Mouse (Mus musculus): ENCODE data around the gene Bpifa5.
A peak's percentile ranks its signal among the peaks of the same experiment; 100 is the strongest.

Gene Bpifa5

DNA sequence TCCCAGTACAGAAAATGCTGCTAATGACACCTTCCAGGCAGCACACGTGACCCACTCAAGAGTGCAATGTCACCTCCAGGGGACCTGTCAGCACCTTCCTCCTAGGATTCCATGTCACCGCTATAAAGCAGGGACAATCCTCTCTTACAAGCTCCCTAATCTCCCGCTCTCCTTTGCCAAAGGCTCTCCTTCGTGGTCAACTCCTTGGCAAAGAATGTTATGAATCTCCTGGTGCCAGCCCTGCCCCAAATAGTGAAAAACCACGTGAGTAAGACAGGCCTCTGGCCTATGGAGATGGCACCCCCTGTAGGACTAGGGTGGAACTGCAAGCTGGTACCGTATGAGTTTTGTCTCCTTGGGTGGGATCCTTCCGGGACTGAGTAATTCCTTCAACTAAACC is 44.5 kb downstream of the Bpifa5 start:
- no peak for DNase-seq (ENCODE audit: extremely low spot score)

DNA sequence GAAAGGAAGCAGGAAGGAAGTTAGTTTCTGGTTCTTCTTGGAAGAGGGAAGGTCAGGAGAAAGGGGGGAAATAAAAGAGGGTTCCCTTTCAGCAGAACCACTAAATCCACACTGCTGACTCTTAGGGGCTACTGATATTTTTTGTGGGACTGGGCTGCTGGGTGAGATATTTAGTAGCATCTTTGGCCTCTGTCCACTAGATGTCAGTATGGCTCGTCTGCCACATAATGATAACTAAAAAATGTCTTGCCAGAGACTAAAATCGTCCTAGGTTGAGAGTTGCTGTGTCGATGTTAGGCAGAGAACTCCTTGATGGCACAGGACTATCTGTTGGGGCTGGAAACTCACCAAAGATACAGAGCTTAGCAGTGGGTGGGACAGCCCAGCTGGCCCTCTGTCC is 46.7 kb downstream of the Bpifa5 start:
- peak; percentile 22 for DNase-seq (ENCODE audit: extremely low spot score)

DNA sequence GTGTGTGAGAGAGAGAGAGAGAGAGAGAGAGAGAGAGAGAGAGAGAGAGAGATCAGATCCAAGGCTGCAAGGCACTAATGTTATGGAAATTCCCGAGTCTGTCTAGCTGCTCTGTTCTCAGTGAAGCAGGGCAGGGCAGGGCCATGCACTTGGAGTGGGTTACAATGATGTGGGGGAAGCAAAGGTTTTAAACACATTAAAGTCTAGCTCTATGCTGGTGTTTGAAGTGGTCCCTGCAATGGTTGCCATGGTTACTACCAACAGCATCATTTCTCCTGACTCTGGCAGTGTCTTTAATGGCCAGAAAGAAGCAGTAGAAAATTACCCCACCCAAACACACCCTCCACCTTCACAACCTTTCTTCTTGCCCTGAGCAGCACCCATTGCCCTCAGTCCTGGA is 48.7 kb downstream of the Bpifa5 start:
- DNase-seq (ENCODE audit: extremely low spot score) = no peak

DNA sequence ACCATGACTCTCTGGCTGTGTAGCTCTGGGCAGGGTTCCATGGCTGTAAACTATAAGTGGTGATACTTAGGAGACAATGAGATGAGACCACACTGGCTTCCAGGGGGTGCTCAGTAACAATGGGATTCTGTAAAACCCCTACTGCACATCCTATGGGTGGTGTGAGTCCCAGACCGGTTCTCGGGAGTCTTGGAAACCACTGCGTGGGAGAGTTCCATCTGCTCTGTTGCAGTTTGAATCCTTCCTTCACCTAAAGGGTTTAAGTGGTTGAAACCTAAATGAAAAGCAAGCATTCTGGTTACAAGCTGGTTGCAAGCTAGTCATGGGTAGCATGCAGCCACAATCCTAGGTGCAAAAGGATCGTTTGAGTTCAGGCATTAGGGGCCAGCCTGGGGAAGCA is 49.5 kb downstream of the Bpifa5 start:
- no peak for DNase-seq (ENCODE audit: extremely low spot score)

DNA sequence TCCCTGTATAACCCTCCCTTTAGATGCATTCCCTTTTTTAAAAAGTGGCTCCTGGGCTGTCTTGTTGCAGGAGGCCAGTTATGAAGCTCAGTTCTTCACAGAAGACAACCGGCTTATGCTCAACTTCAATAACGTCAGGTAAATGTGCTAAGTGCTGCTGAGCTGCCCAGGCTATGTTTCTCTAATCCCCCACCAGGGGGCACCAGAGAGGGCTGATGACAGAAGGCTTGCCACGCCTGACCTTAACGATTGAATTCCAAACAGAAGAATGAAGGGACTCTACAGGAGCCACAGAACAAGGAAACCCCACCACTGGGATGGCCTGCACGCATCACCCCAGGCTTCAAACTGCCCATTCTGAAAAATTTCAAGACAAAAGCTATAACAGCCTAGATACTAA is 52.8 kb downstream of the Bpifa5 start:
- DNase-seq (ENCODE audit: extremely low spot score) = peak; percentile 67
